Mouse (Mus musculus) stomach, embryonic 14.5 days (tissue): ENCODE results near the gene Atg2b. TPM values are rescaled to one million over a fixed set of nuclear protein-coding genes. Genes with fewer than 3 reads are reported as not detected.

Experiments
- ATAC-seq: fragments of 200-750 bp; cut with Nextera tagmentation; 2 replicates; pipeline ENCODE4 v1.8.0; 2017; ENCODE audit warnings: low read depth, moderate TSS enrichment; ENCODE audit not compliant: insufficient number of reproducible peaks, insufficient read depth, low FRiP score
- H3K27ac ChIP-seq: fragments of 300-500 bp; sonication (generic); 2 replicates; pipeline ENCODE4 v1.5.1; 2014; ENCODE audit warnings: mild to moderate bottlenecking, low read length, moderate library complexity, mixed read lengths
- H3K27me3 ChIP-seq: fragments of 300-500 bp; sonication (generic); 2 replicates; pipeline ENCODE4 v1.6.1; 2014; ENCODE audit warnings: low read length, control low read depth, mixed read lengths; ENCODE audit not compliant: control insufficient read depth, insufficient read depth
- H3K36me3 ChIP-seq: fragments of 300-500 bp; sonication (generic); 2 replicates; pipeline ENCODE4 v1.6.1; 2014; ENCODE audit warnings: mild to moderate bottlenecking, control low read depth, low read length, moderate library complexity, mixed read lengths; ENCODE audit not compliant: control insufficient read depth, insufficient read depth
- H3K4me1 ChIP-seq: fragments of 300-500 bp; sonication (generic); 2 replicates; pipeline ENCODE4 v1.6.1; 2014; ENCODE audit warnings: low read length, control low read depth, mixed read lengths; ENCODE audit not compliant: control insufficient read depth, insufficient read depth
- H3K4me2 ChIP-seq: fragments of 300-500 bp; sonication (generic); replicated peaks from 2 replicates; pipeline ENCODE4 v1.6.1; 2014; ENCODE audit warnings: low read depth, low read length, control low read depth
- H3K4me3 ChIP-seq: fragments of 300-500 bp; sonication (generic); 2 replicates; pipeline ENCODE4 v1.5.1; 2014; ENCODE audit warnings: low read depth, low read length, control low read depth
- H3K9ac ChIP-seq: fragments of 300-500 bp; sonication (generic); replicated peaks from 2 replicates; pipeline ENCODE4 v1.6.1; 2014; ENCODE audit warnings: low read depth, mild to moderate bottlenecking, control low read depth, low read length, moderate library complexity, mixed read lengths
- H3K9me3 ChIP-seq: fragments of 300-500 bp; sonication (generic); 2 replicates; pipeline ENCODE4 v1.6.1; 2016; ENCODE audit warnings: low read depth, low read length, control low read depth; ENCODE audit not compliant: control insufficient read depth
- WGBS: fragments of 180-500 bp; shearing (Covaris S2); extraction: QIAGEN DNeasy Blood & Tissue Kit; methylation state at CpG from one replicate; pipeline ENCODE4 v1.1.7; 2014; 5-methylcytosine and 5-hydroxymethylcytosine counted together
- polyA plus RNA-seq: library from polyadenylated mRNA; unstranded; fragments of >200 nt; fragmentation: Nextera tagmentation; extraction: Ambion mirVana; gene quantifications from 2 replicates; pipeline ENCODE4 v1.2.1, GENCODE M21; 2014

The Atg2b gene
- polyA plus RNA-seq, 1 experiment from 2014 or later: 15.8 TPM

- no peaks in the 10 kb centered on the region for H3K36me3 ChIP-seq
- no peaks in the 10 kb centered on the region for H3K4me1 ChIP-seq
- no peaks in the 10 kb centered on the region for H3K9me3 ChIP-seq
- 57% methylated on average over 14 of the region's 14 CpGs for WGBS
- no peak overlapping the region for H3K27ac ChIP-seq
- no peak overlapping the region for H3K4me3 ChIP-seq
- no peak for ATAC-seq
- H3K9ac ChIP-seq: no peak overlapping the region
- H3K4me2 ChIP-seq: no peak overlapping the region
- no peaks in the 10 kb centered on the region for H3K27me3 ChIP-seq
Observed at GRCm38 (mm10) chr12:105721452-105722132, 36.6 kb upstream of the Atg2b start.

- ATAC-seq: no peak
- Histone ChIP-seq H3K9ac (no peak overlapping the region), H3K4me2 (no peak overlapping the region), H3K27ac (no peak overlapping the region), H3K4me1 (no peaks in the 10 kb centered on the region), H3K4me3 (no peak overlapping the region), H3K9me3 (no peaks in the 10 kb centered on the region), H3K36me3 (no peaks in the 10 kb centered on the region), H3K27me3 (no peaks in the 10 kb centered on the region)
- 71% methylated on average over 3 of the region's 3 CpGs for WGBS
Observed at GRCm38 (mm10) chr12:105720196-105720595, 35.2 kb upstream of the Atg2b start.

GRCm38 (mm10) chr12:105718616-105719015 lies 33.6 kb upstream of the Atg2b start:
- H3K27ac ChIP-seq: no peak overlapping the region
- H3K36me3 ChIP-seq: no peaks in the 10 kb centered on the region
- no peak overlapping the region for H3K4me2 ChIP-seq
- no peak for ATAC-seq
- no peaks in the 10 kb centered on the region for H3K4me1 ChIP-seq
- H3K9me3 ChIP-seq: no peaks in the 10 kb centered on the region
- no peak overlapping the region for H3K4me3 ChIP-seq
- no peaks in the 10 kb centered on the region for H3K27me3 ChIP-seq
- 56% methylated on average over 17 of the region's 17 CpGs for WGBS
- no peak overlapping the region for H3K9ac ChIP-seq

- no peaks in the 10 kb centered on the region for H3K36me3 ChIP-seq
- H3K27me3 ChIP-seq: no peaks in the 10 kb centered on the region
- H3K9me3 ChIP-seq: no peaks in the 10 kb centered on the region
- H3K9ac ChIP-seq: no peak within 1 kb of the TSS
- no peak within 1 kb of the TSS for H3K27ac ChIP-seq
- H3K4me3 ChIP-seq: no peak within 1 kb of the TSS
- 12% methylated on average over 22 of the region's 22 CpGs for WGBS
- H3K4me1 ChIP-seq: peaks cover 5% of the 10 kb centered on the region; the same call in 1 of the 2 replicates
- H3K4me2 ChIP-seq: peak within 1 kb of the TSS; percentile 37
- peak; percentile 96 for ATAC-seq
Observed at GRCm38 (mm10) chr12:105705799-105706487, 20.9 kb upstream of the Atg2b start, which contains the start of gene Ak7. TSS of gene Ak7 (plus strand) at chr12:105705976.

GRCm38 (mm10) chr12:105700433-105700832 lies 15.4 kb upstream of the Atg2b start:
- no peak overlapping the region for H3K4me3 ChIP-seq
- no peak overlapping the region for H3K9ac ChIP-seq
- peaks cover 2% of the 10 kb centered on the region; the same call in 1 of the 2 replicates for H3K36me3 ChIP-seq
- no peak for ATAC-seq
- 94% methylated on average over 12 of the region's 12 CpGs for WGBS
- H3K27ac ChIP-seq: no peak overlapping the region
- H3K4me1 ChIP-seq: peaks cover 2% of the 10 kb centered on the region; the same call in 1 of the 2 replicates
- H3K27me3 ChIP-seq: no peaks in the 10 kb centered on the region
- H3K4me2 ChIP-seq: no peak overlapping the region
- H3K9me3 ChIP-seq: no peaks in the 10 kb centered on the region

DNA sequence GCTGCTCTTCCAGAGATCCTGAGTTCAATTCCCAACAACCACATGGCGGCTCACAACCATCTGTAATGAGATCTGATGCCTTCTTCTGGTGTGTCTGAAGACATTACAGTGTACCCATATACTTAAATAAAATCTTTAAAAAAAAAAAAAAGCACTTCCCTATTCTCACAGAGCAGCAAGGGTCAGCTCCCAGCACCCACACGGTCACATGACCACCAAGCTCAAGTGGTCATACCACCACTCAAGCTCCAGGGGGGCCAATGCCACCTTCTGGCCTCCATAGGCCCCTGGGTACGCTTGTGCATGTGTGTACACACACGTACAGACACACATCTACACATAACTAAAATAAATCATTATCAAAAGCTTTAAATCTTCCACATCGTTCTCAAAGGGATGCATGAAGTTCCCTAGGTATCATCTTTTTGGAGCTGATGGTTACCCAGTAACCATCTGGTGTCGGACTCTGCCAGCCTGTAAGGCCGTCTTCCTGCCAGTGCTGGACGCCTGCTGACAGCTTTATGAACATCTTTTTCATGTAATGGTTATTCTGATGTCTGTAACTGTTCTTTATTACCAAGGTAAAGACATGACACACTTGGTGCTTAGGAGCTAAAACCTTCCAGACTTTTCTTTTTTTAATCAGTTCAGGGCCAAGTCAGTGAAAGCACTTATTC lies 12.2 kb upstream of the Atg2b start:
- no peak for ATAC-seq
- no peak overlapping the region for H3K4me3 ChIP-seq
- peaks cover 2% of the 10 kb centered on the region; the same call in 1 of the 2 replicates for H3K36me3 ChIP-seq
- 90% methylated on average over 8 of the region's 8 CpGs for WGBS
- H3K4me2 ChIP-seq: no peak overlapping the region
- no peaks in the 10 kb centered on the region for H3K4me1 ChIP-seq
- H3K27ac ChIP-seq: no peak overlapping the region
- no peaks in the 10 kb centered on the region for H3K27me3 ChIP-seq
- H3K9ac ChIP-seq: no peak overlapping the region
- no peaks in the 10 kb centered on the region for H3K9me3 ChIP-seq

DNA sequence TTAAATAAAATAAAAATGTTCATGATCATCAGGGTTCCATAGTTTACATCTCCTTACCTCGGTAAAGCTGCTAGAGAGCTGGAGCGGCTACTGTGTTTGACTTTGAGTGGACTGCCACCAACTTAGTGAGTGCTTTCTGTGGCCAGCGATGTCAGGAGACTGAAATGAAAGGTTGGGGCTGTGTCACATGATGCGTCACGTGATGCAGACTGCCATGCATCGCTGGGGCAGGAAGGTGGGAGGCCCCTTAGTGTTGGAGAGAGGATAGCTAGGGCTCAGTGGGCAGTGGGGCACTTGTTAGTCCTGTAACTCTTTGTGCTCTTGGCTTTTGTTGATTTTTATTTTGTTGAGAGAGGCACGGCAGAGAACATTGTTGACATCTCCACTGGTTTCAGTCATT lies 10.8 kb upstream of the Atg2b start:
- ATAC-seq: no peak
- no peak overlapping the region for H3K27ac ChIP-seq
- no peaks in the 10 kb centered on the region for H3K4me1 ChIP-seq
- H3K27me3 ChIP-seq: no peaks in the 10 kb centered on the region
- H3K9me3 ChIP-seq: no peaks in the 10 kb centered on the region
- H3K4me2 ChIP-seq: no peak overlapping the region
- 81% methylated on average over 7 of the region's 7 CpGs for WGBS
- no peak overlapping the region for H3K4me3 ChIP-seq
- peaks cover 2% of the 10 kb centered on the region; the same call in 1 of the 2 replicates for H3K36me3 ChIP-seq
- no peak overlapping the region for H3K9ac ChIP-seq

DNA sequence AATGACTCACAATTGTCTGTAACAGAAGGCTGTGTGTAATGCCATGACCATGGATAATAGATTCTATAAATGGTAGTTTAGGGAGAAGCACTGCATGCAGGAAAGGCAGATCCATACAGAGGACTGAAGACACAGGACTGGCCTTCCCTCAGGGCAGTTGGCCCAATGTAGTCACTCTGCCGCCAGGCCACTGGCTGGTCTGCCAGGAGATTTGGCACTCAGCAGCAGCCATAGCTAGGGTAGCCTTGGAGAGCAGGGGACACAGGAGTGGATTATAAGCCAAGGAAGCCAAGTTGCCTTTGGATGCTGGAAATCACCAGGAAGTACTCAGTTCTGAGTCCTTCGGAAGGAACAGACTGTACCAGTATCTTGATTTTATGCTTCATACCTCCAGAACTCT lies 9.0 kb upstream of the Atg2b start:
- no peaks in the 10 kb centered on the region for H3K4me1 ChIP-seq
- 90% methylated on average over 2 of the region's 2 CpGs for WGBS
- H3K4me2 ChIP-seq: no peak overlapping the region
- H3K4me3 ChIP-seq: no peak overlapping the region
- no peak for ATAC-seq
- no peaks in the 10 kb centered on the region for H3K9me3 ChIP-seq
- H3K27ac ChIP-seq: no peak overlapping the region
- peaks cover 3% of the 10 kb centered on the region; the same call in 1 of the 2 replicates for H3K36me3 ChIP-seq
- H3K27me3 ChIP-seq: no peaks in the 10 kb centered on the region
- no peak overlapping the region for H3K9ac ChIP-seq
